Mouse (Mus musculus): ENCODE results near the gene Zfp955a. TPM values are rescaled to one million over a fixed set of nuclear protein-coding genes. Genes with fewer than 3 reads are reported as not detected.
"Not testable (repeated sequence)": the region's sequence is repeated elsewhere in the genome, so short reads cannot be mapped to it uniquely, and the experiment has no call there.

Zfp955a gene
- 8.5 and 9.7 TPM in 2 replicates for total RNA-seq (2012; rRNA removed)
- polyA plus RNA-seq (2012; ENCODE audit: insufficient read depth in 1 of 2, insufficient read length in 2 of 2, low read depth in 1 of 2, low replicate concordance in 2 of 2, missing spikeins in 1 of 2): 1 to 10 TPM in 1 of 2 experiments, not detected in 1; 6.2 TPM

- H3K4me3 ChIP-seq (ENCODE audit: control insufficient read depth in 1 of 2, insufficient read depth in 1 of 2, low read depth in 2 of 2, low read length in 2 of 2); H3K4me1 ChIP-seq (ENCODE audit: control insufficient read depth in 1 of 2, insufficient read depth in 2 of 2, low read length in 2 of 2); DNase-seq (ENCODE audit: low read depth, low spot score): not testable (repeated sequence)
These were observed at the start of gene Zfp955a for GRCm38 (mm10) chr17:33254530-33255318. Gene Zfp955a, minus strand, starts transcription at chr17:33255145.

GRCm38 (mm10) chr17:33289876-33290149, 34.9 kb upstream of the Zfp955a start:
- H3K4me1 ChIP-seq (ENCODE audit: control insufficient read depth in 1 of 2, insufficient read depth in 2 of 2, low read length in 2 of 2); H3K9me3 ChIP-seq (replicated peaks; ENCODE audit: insufficient read depth, low read length); DNase-seq (ENCODE audit: low read depth, low spot score); H3K27ac ChIP-seq (ENCODE audit: control insufficient read depth, low read depth, low read length); H3K9ac ChIP-seq (ENCODE audit: control insufficient read depth, low read depth, low read length, poor library complexity, severe bottlenecking); H3K36me3 ChIP-seq (ENCODE audit: control insufficient read depth in 1 of 2, insufficient read depth in 2 of 2, low read length in 2 of 2); H3K27me3 ChIP-seq (ENCODE audit: control insufficient read depth in 1 of 2, insufficient read depth in 2 of 2, low read length in 2 of 2); H3K79me2 ChIP-seq (ENCODE audit: control insufficient read depth, insufficient read depth, low read length, poor library complexity): not testable (repeated sequence)
- H3K4me3 ChIP-seq (ENCODE audit: control insufficient read depth in 1 of 2, insufficient read depth in 1 of 2, low read depth in 2 of 2, low read length in 2 of 2): peak overlapping the region in 1 of 2 experiments; percentile 26; a peak in 1 of 4 replicates

More at GRCm38 (mm10) chr17:33254530-33255318, at the start of gene Zfp955a:
- H3K9ac ChIP-seq (ENCODE audit: control insufficient read depth, low read depth, low read length, poor library complexity, severe bottlenecking); H3K9me3 ChIP-seq (replicated peaks; ENCODE audit: insufficient read depth, low read length); H3K27me3 ChIP-seq (ENCODE audit: control insufficient read depth in 1 of 2, insufficient read depth in 2 of 2, low read length in 2 of 2); H3K27ac ChIP-seq (ENCODE audit: control insufficient read depth, low read depth, low read length); H3K79me2 ChIP-seq (ENCODE audit: control insufficient read depth, insufficient read depth, low read length, poor library complexity); H3K36me3 ChIP-seq (ENCODE audit: control insufficient read depth in 1 of 2, insufficient read depth in 2 of 2, low read length in 2 of 2): not testable (repeated sequence)

GRCm38 (mm10) chr17:33289039-33289875, 34.3 kb upstream of the Zfp955a start, which contains the start of gene Zfp955b:
Gene Zfp955b, plus strand, starts transcription at chr17:33289544.
- H3K27me3 ChIP-seq (ENCODE audit: control insufficient read depth in 1 of 2, insufficient read depth in 2 of 2, low read length in 2 of 2); H3K36me3 ChIP-seq (ENCODE audit: control insufficient read depth in 1 of 2, insufficient read depth in 2 of 2, low read length in 2 of 2); H3K9me3 ChIP-seq (replicated peaks; ENCODE audit: insufficient read depth, low read length); H3K9ac ChIP-seq (ENCODE audit: control insufficient read depth, low read depth, low read length, poor library complexity, severe bottlenecking); DNase-seq (ENCODE audit: low read depth, low spot score); H3K79me2 ChIP-seq (ENCODE audit: control insufficient read depth, insufficient read depth, low read length, poor library complexity); H3K4me1 ChIP-seq (ENCODE audit: control insufficient read depth in 1 of 2, insufficient read depth in 2 of 2, low read length in 2 of 2); H3K27ac ChIP-seq (ENCODE audit: control insufficient read depth, low read depth, low read length): not testable (repeated sequence)
- H3K4me3 ChIP-seq (ENCODE audit: control insufficient read depth in 1 of 2, insufficient read depth in 1 of 2, low read depth in 2 of 2, low read length in 2 of 2): peak within 1 kb of the TSS in 1 of 2 experiments; percentile 26; a peak in 1 of 4 replicates

- DNase-seq (ENCODE audit: low read depth, low spot score): no peak
- no peak overlapping the region for H3K27ac ChIP-seq (ENCODE audit: control insufficient read depth, low read depth, low read length)
- no peaks in the 10 kb centered on the region for H3K79me2 ChIP-seq (ENCODE audit: control insufficient read depth, insufficient read depth, low read length, poor library complexity)
These were observed 14.0 kb upstream of the Zfp955a start for GRCm38 (mm10) chr17:33268907-33269306.

More at GRCm38 (mm10) chr17:33268907-33269306, 14.0 kb upstream of the Zfp955a start:
- H3K36me3 ChIP-seq (ENCODE audit: control insufficient read depth in 1 of 2, insufficient read depth in 2 of 2, low read length in 2 of 2): no peaks in the 10 kb centered on the region
- no peaks in the 10 kb centered on the region for H3K9me3 ChIP-seq (replicated peaks; ENCODE audit: insufficient read depth, low read length)
- no peaks in the 10 kb centered on the region for H3K4me1 ChIP-seq (ENCODE audit: control insufficient read depth in 1 of 2, insufficient read depth in 2 of 2, low read length in 2 of 2)
- H3K4me3 ChIP-seq (ENCODE audit: control insufficient read depth in 1 of 2, insufficient read depth in 1 of 2, low read depth in 2 of 2, low read length in 2 of 2): no peak overlapping the region
- TF ChIP-seq CHD1 (IDR thresholded peaks at IDR 0.05; ENCODE audit: low read depth, low read length): no peak
- no peak for TF ChIP-seq USF2 (IDR thresholded peaks at IDR 0.05; ENCODE audit: borderline replicate concordance in 1 of 2, insufficient read depth in 1 of 2, low read depth in 1 of 2, low read length in 2 of 2)
- TF ChIP-seq JUND (IDR thresholded peaks at IDR 0.05; ENCODE audit: low read depth, low read length): no peak
- no peak for TF ChIP-seq BHLHE40 (IDR thresholded peaks at IDR 0.05; ENCODE audit: borderline replicate concordance, low read depth, low read length)
- no peak for TF ChIP-seq ELF1 (IDR thresholded peaks at IDR 0.05; ENCODE audit: low read depth, low read length)
- TF ChIP-seq ETS1 (IDR thresholded peaks at IDR 0.05; ENCODE audit: low read depth, low read length): no peak
- TF ChIP-seq ZNF384 (IDR thresholded peaks at IDR 0.05; ENCODE audit: low read depth, low read length): no peak
- TF ChIP-seq TBP (IDR thresholded peaks at IDR 0.05; ENCODE audit: low read depth, low read length): no peak
- no peak for TF ChIP-seq HCFC1 (IDR thresholded peaks at IDR 0.05; ENCODE audit: low read depth, low read length)
- no peak for TF ChIP-seq EP300 (IDR thresholded peaks at IDR 0.05; ENCODE audit: low read depth in 1 of 2, low read length in 2 of 2)
- no peak for TF ChIP-seq ZC3H11A (IDR thresholded peaks at IDR 0.05; ENCODE audit: low read depth, low read length)
- no peak for TF ChIP-seq E2F4 (IDR thresholded peaks at IDR 0.05; ENCODE audit: borderline replicate concordance, low read depth, low read length)
- TF ChIP-seq MAFK (IDR thresholded peaks at IDR 0.05; ENCODE audit: borderline replicate concordance, low read depth, low read length): no peak
- no peak for TF ChIP-seq SMC3 (IDR thresholded peaks at IDR 0.05; ENCODE audit: low read depth, low read length)
- no peak overlapping the region for H3K9ac ChIP-seq (ENCODE audit: control insufficient read depth, low read depth, low read length, poor library complexity, severe bottlenecking)
- H3K27me3 ChIP-seq (ENCODE audit: control insufficient read depth in 1 of 2, insufficient read depth in 2 of 2, low read length in 2 of 2): peaks cover 9 to 29% of the 10 kb centered on the region in 2 experiments
